Mouse (Mus musculus) liver, adult 2 months (tissue): ENCODE measurements around the gene Pelo. TPM values are rescaled to one million over a fixed set of nuclear protein-coding genes. Genes with fewer than 3 reads are reported as not detected.

Experiments used
- DNase-seq: peaks from one replicate; pipeline ENCODE4 v3.0.0-alpha.2; 2011; ENCODE audit warnings: low read depth, low spot score; ENCODE audit errors: extremely low read depth
- H3K27ac ChIP-seq: fragments of 200-500 bp; replicated peaks from 2 replicates; pipeline ENCODE4 v1.5.1; 2012; ENCODE audit warnings: low read depth, mild to moderate bottlenecking, control low read depth, inconsistent platforms, low read length; ENCODE audit not compliant: insufficient read depth
- H3K27me3 ChIP-seq: fragments of 200-500 bp; 2 replicates; pipeline ENCODE4 v1.6.1; 2012; ENCODE audit warnings: mild to moderate bottlenecking, moderate library complexity, low read length, inconsistent platforms; ENCODE audit not compliant: control insufficient read depth, insufficient read depth
- H3K36me3 ChIP-seq: fragments of 200-500 bp; 2 replicates; pipeline ENCODE4 v1.6.1; 2012; ENCODE audit warnings: low read length, inconsistent platforms; ENCODE audit not compliant: control insufficient read depth, insufficient read depth
- H3K4me1 ChIP-seq: fragments of 200-500 bp; 2 replicates; pipeline ENCODE4 v1.6.1; 2011; ENCODE audit warnings: low read length; ENCODE audit not compliant: control insufficient read depth, insufficient read depth
- H3K4me3 ChIP-seq: fragments of 200-500 bp; 2 replicates; pipeline ENCODE4 v1.5.1; 2011; ENCODE audit warnings: low read depth, mild to moderate bottlenecking, control low read depth, low read length, moderate library complexity; ENCODE audit not compliant: insufficient read depth
- H3K79me2 ChIP-seq: fragments of 200-500 bp; 2 replicates; pipeline ENCODE4 v1.6.1; 2012; ENCODE audit warnings: inconsistent platforms, mild to moderate bottlenecking, low read length, moderate library complexity; ENCODE audit not compliant: control insufficient read depth, insufficient read depth
- H3K9ac ChIP-seq: fragments of 200-500 bp; 2 replicates; pipeline ENCODE4 v1.6.1; 2012; ENCODE audit warnings: low read depth, mild to moderate bottlenecking, control low read depth, inconsistent platforms, low read length
- CTCF ChIP-seq: fragments of 200-500 bp; IDR thresholded peaks from 2 replicates; pipeline ENCODE4 v1.5.1; 2011; ENCODE audit warnings: low read depth, low read length, control low read depth
- POLR2A ChIP-seq: fragments of 200-500 bp; IDR thresholded peaks from 2 replicates; pipeline ENCODE4 v1.6.1; 2011; ENCODE audit warnings: low read length, control low read depth; ENCODE audit not compliant: insufficient read depth; ENCODE audit errors: extremely low read depth
- WGBS: fragments of 180-500 bp; shearing (Covaris S2); methylation state at CpG from one replicate; pipeline ENCODE4 v1.1.7; 2018; 5-methylcytosine and 5-hydroxymethylcytosine counted together
- polyA plus RNA-seq: library from polyadenylated mRNA; depleted of rRNA; stranded (reverse); fragments of >200 nt; gene quantifications from 2 replicates; pipeline ENCODE4 v1.2.3, GENCODE M21; 2012
- total RNA-seq: library from RNA; depleted of rRNA; stranded (reverse); fragments of >200 nt; gene quantifications from 2 replicates; pipeline ENCODE4 v1.2.3, GENCODE M21; 2014

Gene Pelo
- total and polyA plus RNA-seq, 2 experiments, result 3.8 to 28.5 TPM

GRCm38 (mm10) chr13:115127826-115128225 lies 37.8 kb upstream of the Pelo start:
- H3K79me2 ChIP-seq, result no peaks in the 10 kb centered on the region
- H3K36me3 ChIP-seq, result no peaks in the 10 kb centered on the region
- no peak overlapping the region for H3K9ac ChIP-seq
- H3K4me3 ChIP-seq, result no peak overlapping the region
- 89% methylated on average over 1 of the region's 1 CpGs for WGBS
- no peaks in the 10 kb centered on the region; the same call in 1 of the 2 replicates for H3K4me1 ChIP-seq
- no peak overlapping the region for H3K27ac ChIP-seq
- no peak for DNase-seq
- TF ChIP-seq POLR2A (no peak), CTCF (no peak)
- no peaks in the 10 kb centered on the region for H3K27me3 ChIP-seq

- 97% methylated on average over 2 of the region's 2 CpGs for WGBS
- Histone ChIP-seq H3K4me3 (no peak overlapping the region), H3K9ac (no peak overlapping the region), H3K27me3 (no peaks in the 10 kb centered on the region), H3K4me1 (no peaks in the 10 kb centered on the region; the same call in 1 of the 2 replicates), H3K27ac (no peak overlapping the region), H3K36me3 (no peaks in the 10 kb centered on the region), H3K79me2 (no peaks in the 10 kb centered on the region)
- DNase-seq, result no peak
- TF ChIP-seq CTCF (no peak), POLR2A (no peak)
Observed at GRCm38 (mm10) chr13:115126534-115126933, 36.5 kb upstream of the Pelo start.

GRCm38 (mm10) chr13:115125130-115125529 lies 35.1 kb upstream of the Pelo start:
- no peaks in the 10 kb centered on the region; the same call in 1 of the 2 replicates for H3K4me1 ChIP-seq
- no peaks in the 10 kb centered on the region for H3K79me2 ChIP-seq
- 84% methylated on average over 4 of the region's 4 CpGs for WGBS
- DNase-seq, result no peak
- no peak for TF ChIP-seq POLR2A
- TF ChIP-seq CTCF, result no peak
- no peak overlapping the region for H3K4me3 ChIP-seq
- no peaks in the 10 kb centered on the region for H3K27me3 ChIP-seq
- no peaks in the 10 kb centered on the region for H3K36me3 ChIP-seq
- no peak overlapping the region for H3K27ac ChIP-seq
- no peak overlapping the region for H3K9ac ChIP-seq

GRCm38 (mm10) chr13:115124521-115124920 lies 34.5 kb upstream of the Pelo start:
- H3K4me1 ChIP-seq, result no peaks in the 10 kb centered on the region; the same call in 1 of the 2 replicates
- no peak overlapping the region for H3K9ac ChIP-seq
- H3K4me3 ChIP-seq, result no peak overlapping the region
- WGBS, result 80% methylated on average over 1 of the region's 1 CpGs
- H3K27me3 ChIP-seq, result no peaks in the 10 kb centered on the region
- TF ChIP-seq CTCF, result no peak
- TF ChIP-seq POLR2A, result no peak
- DNase-seq, result no peak
- no peaks in the 10 kb centered on the region for H3K36me3 ChIP-seq
- H3K27ac ChIP-seq, result no peak overlapping the region
- no peaks in the 10 kb centered on the region for H3K79me2 ChIP-seq

GRCm38 (mm10) chr13:115118756-115119155 lies 28.8 kb upstream of the Pelo start:
- Histone ChIP-seq H3K4me1 (no peaks in the 10 kb centered on the region), H3K4me3 (no peak overlapping the region), H3K36me3 (no peaks in the 10 kb centered on the region), H3K27ac (no peak overlapping the region), H3K9ac (no peak overlapping the region), H3K27me3 (no peaks in the 10 kb centered on the region), H3K79me2 (no peaks in the 10 kb centered on the region)
- no peak for DNase-seq
- TF ChIP-seq POLR2A, result no peak
- TF ChIP-seq CTCF, result no peak
- 74% methylated on average over 5 of the region's 5 CpGs for WGBS

- H3K36me3 ChIP-seq, result no peaks in the 10 kb centered on the region
- no peaks in the 10 kb centered on the region for H3K79me2 ChIP-seq
- no peak overlapping the region for H3K4me3 ChIP-seq
- WGBS, result 95% methylated on average over 3 of the region's 3 CpGs
- TF ChIP-seq POLR2A (no peak), CTCF (no peak)
- no peaks in the 10 kb centered on the region for H3K4me1 ChIP-seq
- H3K9ac ChIP-seq, result no peak overlapping the region
- H3K27me3 ChIP-seq, result no peaks in the 10 kb centered on the region
- no peak overlapping the region for H3K27ac ChIP-seq
- no peak for DNase-seq
Observed at GRCm38 (mm10) chr13:115118195-115118594, 28.2 kb upstream of the Pelo start.
